Mouse (Mus musculus): ENCODE data around the gene Plpp6.
A peak's percentile ranks its signal among the peaks of the same experiment; 100 is the strongest.

The Plpp6 gene

GRCm38 (mm10) chr19:28963842-28964551 is at the start of gene Plpp6:
Plpp6 (plus strand) TSS chr19:28963953.
- peak; percentile 69 for DNase-seq (ENCODE audit: low read depth, low spot score)
- no peaks in the 10 kb centered on the region for H3K27me3 ChIP-seq (ENCODE audit: control insufficient read depth, insufficient read depth, low read length, poor library complexity, severe bottlenecking)
- H3K36me3 ChIP-seq (ENCODE audit: control insufficient read depth, insufficient read depth, low read length, poor library complexity, severe bottlenecking), result no peaks in the 10 kb centered on the region

- no peak for DNase-seq (ENCODE audit: low read depth, low spot score)
- no peaks in the 10 kb centered on the region for H3K27me3 ChIP-seq (ENCODE audit: control insufficient read depth, insufficient read depth, low read length, poor library complexity, severe bottlenecking)
Measured at GRCm38 (mm10) chr19:28914598-28914997, 49.2 kb upstream of the Plpp6 start.

GRCm38 (mm10) chr19:28915602-28916250 is 48.0 kb upstream of the Plpp6 start:
- no peak for DNase-seq (ENCODE audit: low read depth, low spot score)
- Histone ChIP-seq H3K27me3 (ENCODE audit: control insufficient read depth, insufficient read depth, low read length, poor library complexity, severe bottlenecking) (no peaks in the 10 kb centered on the region), H3K36me3 (ENCODE audit: control insufficient read depth, insufficient read depth, low read length, poor library complexity, severe bottlenecking) (no peaks in the 10 kb centered on the region)

More at GRCm38 (mm10) chr19:28914598-28914997, 49.2 kb upstream of the Plpp6 start:
- no peaks in the 10 kb centered on the region for H3K36me3 ChIP-seq (ENCODE audit: control insufficient read depth, insufficient read depth, low read length, poor library complexity, severe bottlenecking)

- no peak for DNase-seq (ENCODE audit: low read depth, low spot score)
- H3K27me3 ChIP-seq (ENCODE audit: control insufficient read depth, insufficient read depth, low read length, poor library complexity, severe bottlenecking), result no peaks in the 10 kb centered on the region
- no peaks in the 10 kb centered on the region for H3K36me3 ChIP-seq (ENCODE audit: control insufficient read depth, insufficient read depth, low read length, poor library complexity, severe bottlenecking)
Measured at GRCm38 (mm10) chr19:28916492-28916891, 47.3 kb upstream of the Plpp6 start.

- no peak for DNase-seq (ENCODE audit: low read depth, low spot score)
- Histone ChIP-seq H3K27me3 (ENCODE audit: control insufficient read depth, insufficient read depth, low read length, poor library complexity, severe bottlenecking) (no peaks in the 10 kb centered on the region), H3K36me3 (ENCODE audit: control insufficient read depth, insufficient read depth, low read length, poor library complexity, severe bottlenecking) (no peaks in the 10 kb centered on the region)
Measured at GRCm38 (mm10) chr19:28917839-28918238, 45.9 kb upstream of the Plpp6 start.

GRCm38 (mm10) chr19:28926366-28926765 is 37.4 kb upstream of the Plpp6 start:
- H3K27me3 ChIP-seq (ENCODE audit: control insufficient read depth, insufficient read depth, low read length, poor library complexity, severe bottlenecking), result no peaks in the 10 kb centered on the region
- DNase-seq (ENCODE audit: low read depth, low spot score), result no peak
- no peaks in the 10 kb centered on the region for H3K36me3 ChIP-seq (ENCODE audit: control insufficient read depth, insufficient read depth, low read length, poor library complexity, severe bottlenecking)

- no peak for DNase-seq (ENCODE audit: low read depth, low spot score)
- H3K36me3 ChIP-seq (ENCODE audit: control insufficient read depth, insufficient read depth, low read length, poor library complexity, severe bottlenecking), result no peaks in the 10 kb centered on the region
- no peaks in the 10 kb centered on the region for H3K27me3 ChIP-seq (ENCODE audit: control insufficient read depth, insufficient read depth, low read length, poor library complexity, severe bottlenecking)
Measured at GRCm38 (mm10) chr19:28927396-28927795, 36.4 kb upstream of the Plpp6 start.

- H3K36me3 ChIP-seq (ENCODE audit: control insufficient read depth, insufficient read depth, low read length, poor library complexity, severe bottlenecking), result no peaks in the 10 kb centered on the region
- H3K27me3 ChIP-seq (ENCODE audit: control insufficient read depth, insufficient read depth, low read length, poor library complexity, severe bottlenecking), result no peaks in the 10 kb centered on the region
Measured at GRCm38 (mm10) chr19:28929034-28929433, 34.7 kb upstream of the Plpp6 start.

GRCm38 (mm10) chr19:28934897-28935296 is 28.9 kb upstream of the Plpp6 start:
- no peak for DNase-seq (ENCODE audit: low read depth, low spot score)
- Histone ChIP-seq H3K27me3 (ENCODE audit: control insufficient read depth, insufficient read depth, low read length, poor library complexity, severe bottlenecking) (no peaks in the 10 kb centered on the region), H3K36me3 (ENCODE audit: control insufficient read depth, insufficient read depth, low read length, poor library complexity, severe bottlenecking) (no peaks in the 10 kb centered on the region)

More at GRCm38 (mm10) chr19:28929034-28929433, 34.7 kb upstream of the Plpp6 start:
- no peak for DNase-seq (ENCODE audit: low read depth, low spot score)

- DNase-seq (ENCODE audit: low read depth, low spot score), result no peak
- H3K27me3 ChIP-seq (ENCODE audit: control insufficient read depth, insufficient read depth, low read length, poor library complexity, severe bottlenecking), result no peaks in the 10 kb centered on the region; the same call in 1 of the 2 replicates
- H3K36me3 ChIP-seq (ENCODE audit: control insufficient read depth, insufficient read depth, low read length, poor library complexity, severe bottlenecking), result no peaks in the 10 kb centered on the region
Measured at GRCm38 (mm10) chr19:28940135-28940874, 23.4 kb upstream of the Plpp6 start.

GRCm38 (mm10) chr19:28941271-28941670 is 22.5 kb upstream of the Plpp6 start:
- no peak for DNase-seq (ENCODE audit: low read depth, low spot score)
- Histone ChIP-seq H3K36me3 (ENCODE audit: control insufficient read depth, insufficient read depth, low read length, poor library complexity, severe bottlenecking) (no peaks in the 10 kb centered on the region), H3K27me3 (ENCODE audit: control insufficient read depth, insufficient read depth, low read length, poor library complexity, severe bottlenecking) (no peaks in the 10 kb centered on the region; the same call in 1 of the 2 replicates)

GRCm38 (mm10) chr19:28946782-28947181 is 17.0 kb upstream of the Plpp6 start:
- DNase-seq (ENCODE audit: low read depth, low spot score), result no peak
- Histone ChIP-seq H3K27me3 (ENCODE audit: control insufficient read depth, insufficient read depth, low read length, poor library complexity, severe bottlenecking) (no peaks in the 10 kb centered on the region; the same call in 1 of the 2 replicates), H3K36me3 (ENCODE audit: control insufficient read depth, insufficient read depth, low read length, poor library complexity, severe bottlenecking) (no peaks in the 10 kb centered on the region)

GRCm38 (mm10) chr19:28947311-28947710 is 16.4 kb upstream of the Plpp6 start:
- DNase-seq (ENCODE audit: low read depth, low spot score), result no peak
- no peaks in the 10 kb centered on the region for H3K36me3 ChIP-seq (ENCODE audit: control insufficient read depth, insufficient read depth, low read length, poor library complexity, severe bottlenecking)
- H3K27me3 ChIP-seq (ENCODE audit: control insufficient read depth, insufficient read depth, low read length, poor library complexity, severe bottlenecking), result no peaks in the 10 kb centered on the region; the same call in 1 of the 2 replicates

GRCm38 (mm10) chr19:28951251-28951650 is 12.5 kb upstream of the Plpp6 start:
- DNase-seq (ENCODE audit: low read depth, low spot score), result no peak
- H3K36me3 ChIP-seq (ENCODE audit: control insufficient read depth, insufficient read depth, low read length, poor library complexity, severe bottlenecking), result no peaks in the 10 kb centered on the region
- no peaks in the 10 kb centered on the region for H3K27me3 ChIP-seq (ENCODE audit: control insufficient read depth, insufficient read depth, low read length, poor library complexity, severe bottlenecking)

GRCm38 (mm10) chr19:28963113-28963512 is 640 bp upstream of the Plpp6 start:
- H3K27me3 ChIP-seq (ENCODE audit: control insufficient read depth, insufficient read depth, low read length, poor library complexity, severe bottlenecking), result no peaks in the 10 kb centered on the region
- no peaks in the 10 kb centered on the region for H3K36me3 ChIP-seq (ENCODE audit: control insufficient read depth, insufficient read depth, low read length, poor library complexity, severe bottlenecking)
- no peak for DNase-seq (ENCODE audit: low read depth, low spot score)
